Mouse (Mus musculus) regulatory T cell (primary cell): ENCODE results near the gene Wnt7b.

Experiments used
- in situ Hi-C: fragments of 300-600 bp; cut with MboI, MseI; formaldehyde crosslinking; loops from one replicate; pipeline ENCODE4 v1.15.1; 2025; ENCODE audit warnings: high pct_unique_total_duplicates

Gene Wnt7b

GRCm38 (mm10) chr15:85602733-85603132 is 20.5 kb upstream of the Wnt7b start:
- in situ Hi-C loops, result loop anchor here (25.0 kb wide), 1 partner anchor 260 kb away; the partner anchor contains the start of gene Gtse1

- in situ Hi-C loops, result loop anchor here (25.0 kb wide), 1 partner anchor 260 kb away; the partner anchor contains the start of gene Gtse1
Measured at GRCm38 (mm10) chr15:85602021-85602420, 19.7 kb upstream of the Wnt7b start.

- in situ Hi-C loops, result loop anchor here (25.0 kb wide), 1 partner anchor 261 kb away; the partner anchor contains the start of gene Gtse1
Measured at GRCm38 (mm10) chr15:85601202-85601601, 18.9 kb upstream of the Wnt7b start.

- in situ Hi-C loops, result loop anchor here (25.0 kb wide), 1 partner anchor 262 kb away; the partner anchor contains the start of gene Gtse1
Measured at GRCm38 (mm10) chr15:85600696-85601094, 18.4 kb upstream of the Wnt7b start.

GRCm38 (mm10) chr15:85599887-85600695 is 17.8 kb upstream of the Wnt7b start:
- in situ Hi-C loops, result loop anchor here (25.0 kb wide), 1 partner anchor 262 kb away; the partner anchor contains the start of gene Gtse1

- in situ Hi-C loops, result no loop called here
Measured at GRCm38 (mm10) chr15:85598984-85599886, 17.0 kb upstream of the Wnt7b start.

- in situ Hi-C loops, result no loop called here
Measured at GRCm38 (mm10) chr15:85598443-85598842, 16.2 kb upstream of the Wnt7b start.

- in situ Hi-C loops, result no loop called here
Measured at GRCm38 (mm10) chr15:85597403-85597802, 15.1 kb upstream of the Wnt7b start.

- in situ Hi-C loops, result no loop called here
Measured at GRCm38 (mm10) chr15:85592674-85593073, 10.4 kb upstream of the Wnt7b start.

- in situ Hi-C loops, result no loop called here
Measured at GRCm38 (mm10) chr15:85590831-85591230, 8.6 kb upstream of the Wnt7b start.

GRCm38 (mm10) chr15:85583504-85583903 is 1.2 kb upstream of the Wnt7b start:
- in situ Hi-C loops, result loop anchor here (5.0 to 10.0 kb wide), 3 partner anchors 261 to 426 kb away; no protein-coding TSS in a partner anchor

- in situ Hi-C loops, result loop anchor here (5.0 to 10.0 kb wide), 3 partner anchors 261 to 426 kb away; no protein-coding TSS in a partner anchor
Measured at GRCm38 (mm10) chr15:85583024-85583423, 751 bp upstream of the Wnt7b start.

- in situ Hi-C loops, result loop anchor here (5.0 to 10.0 kb wide), 3 partner anchors 259 to 424 kb away; no protein-coding TSS in a partner anchor
Measured at GRCm38 (mm10) chr15:85581563-85582064, 659 bp downstream of the Wnt7b start.

- in situ Hi-C loops, result loop anchor here (5.0 to 10.0 kb wide), 3 partner anchors 259 to 424 kb away; no protein-coding TSS in a partner anchor
Measured at GRCm38 (mm10) chr15:85580934-85581562, 1.2 kb downstream of the Wnt7b start.

- in situ Hi-C loops, result loop anchor here (5.0 to 10.0 kb wide), 3 partner anchors 258 to 423 kb away; no protein-coding TSS in a partner anchor
Measured at GRCm38 (mm10) chr15:85580483-85580882, 1.8 kb downstream of the Wnt7b start.

GRCm38 (mm10) chr15:85577583-85578460 is 4.5 kb downstream of the Wnt7b start:
- in situ Hi-C loops, result no loop called here

- in situ Hi-C loops, result no loop called here
Measured at GRCm38 (mm10) chr15:85576511-85577440, 5.5 kb downstream of the Wnt7b start.

GRCm38 (mm10) chr15:85576110-85576509 is 6.2 kb downstream of the Wnt7b start:
- in situ Hi-C loops, result no loop called here

GRCm38 (mm10) chr15:85574558-85574957 is 7.7 kb downstream of the Wnt7b start:
- in situ Hi-C loops, result no loop called here
